In the genomic region with DNA sequence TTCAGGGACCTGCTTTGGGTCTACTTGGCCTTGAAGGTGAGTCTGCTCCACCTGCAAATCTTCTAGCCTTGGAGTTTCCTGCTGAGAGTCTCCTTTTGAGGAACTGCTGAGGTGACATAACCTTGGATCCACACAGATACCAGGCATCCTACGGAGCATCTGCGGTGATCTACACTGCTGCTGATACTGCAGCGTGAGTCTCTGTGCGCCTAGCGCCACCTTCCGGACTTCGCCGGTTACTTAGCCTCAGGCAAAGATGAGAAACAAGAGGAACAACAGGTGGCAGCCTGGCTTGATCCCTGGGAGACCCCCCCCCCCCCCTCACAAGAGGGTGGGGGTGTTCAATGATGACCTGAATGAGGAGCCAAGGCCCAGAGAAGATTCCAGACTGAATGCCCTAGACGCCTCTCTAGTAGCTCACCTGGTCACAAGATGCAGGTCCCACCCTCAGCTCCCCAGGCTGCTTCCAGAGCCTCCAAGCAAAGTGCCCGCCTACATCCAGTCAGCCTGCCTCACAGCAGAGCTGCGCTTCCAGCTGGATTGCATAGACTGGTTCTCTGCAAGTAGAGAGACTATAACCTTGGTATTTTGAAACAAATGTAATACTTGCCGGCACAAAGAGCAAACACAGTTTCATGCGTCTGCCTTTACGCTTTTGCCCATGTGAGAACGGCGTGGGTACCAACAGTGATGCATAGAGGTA, we compare ENCODE assay signal across 9 mouse cellular contexts. TPM values are rescaled to one million over a fixed set of nuclear protein-coding genes. Genes with fewer than 3 reads are reported as not detected.
DNase-seq lines count a peak whose midpoint lies in the region; ATAC-seq and TF ChIP-seq lines count a peak whose summit lies in the region.
"Had no signal": no experiment of that assay in that cellular context is flagged by ENCODE, and none has a peak within 500 bp of the region (broad histone marks: within the 10 kb centered on the region; RNA-seq: fewer than 3 reads in every experiment).

No protein-coding gene starts in this region.

- peak; percentile 51 for DNase-seq in gastrocnemius, adult 2 months
- no peak for DNase-seq in gastrocnemius, adult 8-10 months (ENCODE audit: low spot score in 2 of 2)
- DNase-seq in G1E (ENCODE audit: low spot score) = peak; percentile 28
- peak; percentile 22 for DNase-seq in cerebellum, adult 9-11 months
- peak; percentile 59 to 67 for DNase-seq in frontal cortex, postnatal 25 days (ENCODE audit: low spot score in 2 of 2)
- DNase-seq in left cerebral cortex, adult 18-20 months (ENCODE audit: low spot score in 2 of 2) = peak; percentile 73 to 77
- peak; percentile 62 for DNase-seq in mesoderm, embryonic 11.5 days (ENCODE audit: low read depth, low spot score)
- DNase-seq in spleen, postnatal 10 days (ENCODE audit: low spot score in 2 of 2) = peak; percentile 59 to 82

- H3K9me3 ChIP-seq in G1E (replicated peaks) = no peaks in the 10 kb centered on the region
- H3K9me3 ChIP-seq: midbrain, embryonic 12.5 days had no signal

- ATAC-seq in G1E (ENCODE audit: extremely low read depth, insufficient number of reproducible peaks, low FRiP score, poor library complexity, severe bottlenecking) = no peak; the same call in 1 of the 2 replicates

- peak; percentile 68 for TF ChIP-seq CTCF in gastrocnemius, adult 2 months (IDR thresholded peaks at IDR 0.05)
- TF ChIP-seq CTCF in G1E (IDR thresholded peaks at IDR 0.05; ENCODE audit: low read depth, low read length) = peak; percentile 48; the same call in 1 of the 2 replicates

- no peak overlapping the region for H3K4me3 ChIP-seq in gastrocnemius, adult 2 months
- H3K4me3 ChIP-seq in G1E (ENCODE audit: low read depth, low read length) = no peak overlapping the region
- H3K4me3 ChIP-seq: midbrain, embryonic 12.5 days had no signal

- H3K36me3 ChIP-seq in G1E (replicated peaks) = no peaks in the 10 kb centered on the region
- H3K36me3 ChIP-seq: midbrain, embryonic 12.5 days had no signal

- H3K4me1 ChIP-seq in G1E (ENCODE audit: insufficient read depth, low read depth, low read length) = peaks cover 13% of the 10 kb centered on the region
- H3K4me1 ChIP-seq: midbrain, embryonic 12.5 days had no signal

- H3K27me3 ChIP-seq in G1E (ENCODE audit: insufficient read depth, low read length) = peaks cover 39% of the 10 kb centered on the region

- no peak overlapping the region for H3K27ac ChIP-seq in gastrocnemius, adult 2 months
- H3K27ac ChIP-seq: midbrain, embryonic 12.5 days had no signal

- intact Hi-C loops in gastrocnemius, adult 2 months (cut with DNase I) = no loop called here

RNA-seq across cellular contexts. Expression of a gene that starts 24.7 kb away (rescaled TPM):
- total RNA-seq in gastrocnemius, adult 2 months (2021) = 10 to 100 TPM; 47.5 to 53.9 TPM
- total RNA-seq in gastrocnemius, adult 8-10 months (2022) = 10 to 100 TPM; 46.4 to 51.8 (median 49.5) TPM
- total RNA-seq in G1E (2014; fragmentation: Nextera tagmentation) (113 and 126 TPM in 2 replicates), G1E (2017) (76.4 and 79.5 TPM in 2 replicates)
- polyA plus RNA-seq in G1E (2012) = 9.4 and 12.6 TPM in 2 replicates
- total RNA-seq in left cerebral cortex, adult 18-20 months (2021) = 10 to 100 TPM; 58.5 to 59.6 TPM

RNA-seq across cellular contexts. Expression of a gene that starts 25.3 kb away (rescaled TPM):
- not detected for total RNA-seq in gastrocnemius, adult 2 months (2021)
- not detected for total RNA-seq in gastrocnemius, adult 8-10 months (2022)
- total RNA-seq in G1E (2014; fragmentation: Nextera tagmentation) (not detected in 2 replicates), G1E (2017) (0.12 and 0.38 TPM in 2 replicates)
- not detected in 2 replicates for polyA plus RNA-seq in G1E (2012)
- total RNA-seq in left cerebral cortex, adult 18-20 months (2021) = not detected

RNA-seq across cellular contexts. Expression of a gene that starts 45.1 kb away (rescaled TPM):
- 1 to 10 TPM; 4.1 to 7.0 TPM for total RNA-seq in gastrocnemius, adult 2 months (2021)
- total RNA-seq in gastrocnemius, adult 8-10 months (2022) = 1 to 10 TPM; 3.4 to 9.1 (median 4.6) TPM
- 184 and 198 TPM in 2 replicates for total RNA-seq in G1E (2014; fragmentation: Nextera tagmentation)
- total RNA-seq in G1E (2017) = 119 and 124 TPM in 2 replicates
- 255 and 381 TPM in 2 replicates for polyA plus RNA-seq in G1E (2012)
- total RNA-seq in left cerebral cortex, adult 18-20 months (2021) = 10 to 100 TPM; 17.3 to 18.5 TPM

Comparison
In these comparisons a context has a peak if more than half of its experiments do, and no peak if none do; other contexts are left out.
1. DNase-seq: peak in gastrocnemius, adult 2 months (single experiment), G1E (single experiment), cerebellum, adult 9-11 months (single experiment), frontal cortex, postnatal 25 days (2 of 2), left cerebral cortex, adult 18-20 months (2 of 2), mesoderm, embryonic 11.5 days (single experiment) and spleen, postnatal 10 days (2 of 2); none in gastrocnemius, adult 8-10 months (0 of 2).
2. RNA of a gene that starts 45.1 kb away (total RNA-seq): 119 to 198 TPM in G1E; 17.3 to 18.5 TPM in left cerebral cortex, adult 18-20 months, 4.1 to 7.0 TPM in gastrocnemius, adult 2 months and 3.4 to 9.1 TPM in gastrocnemius, adult 8-10 months; every median in the first group is over 4 times any median in the second.